Mouse (Mus musculus): ENCODE measurements around the gene Ilf3. TPM values are rescaled to one million over a fixed set of nuclear protein-coding genes. Genes with fewer than 3 reads are reported as not detected.

Gene Ilf3
- polyA plus RNA-seq, 1 experiment, result 81.1 TPM

DNA sequence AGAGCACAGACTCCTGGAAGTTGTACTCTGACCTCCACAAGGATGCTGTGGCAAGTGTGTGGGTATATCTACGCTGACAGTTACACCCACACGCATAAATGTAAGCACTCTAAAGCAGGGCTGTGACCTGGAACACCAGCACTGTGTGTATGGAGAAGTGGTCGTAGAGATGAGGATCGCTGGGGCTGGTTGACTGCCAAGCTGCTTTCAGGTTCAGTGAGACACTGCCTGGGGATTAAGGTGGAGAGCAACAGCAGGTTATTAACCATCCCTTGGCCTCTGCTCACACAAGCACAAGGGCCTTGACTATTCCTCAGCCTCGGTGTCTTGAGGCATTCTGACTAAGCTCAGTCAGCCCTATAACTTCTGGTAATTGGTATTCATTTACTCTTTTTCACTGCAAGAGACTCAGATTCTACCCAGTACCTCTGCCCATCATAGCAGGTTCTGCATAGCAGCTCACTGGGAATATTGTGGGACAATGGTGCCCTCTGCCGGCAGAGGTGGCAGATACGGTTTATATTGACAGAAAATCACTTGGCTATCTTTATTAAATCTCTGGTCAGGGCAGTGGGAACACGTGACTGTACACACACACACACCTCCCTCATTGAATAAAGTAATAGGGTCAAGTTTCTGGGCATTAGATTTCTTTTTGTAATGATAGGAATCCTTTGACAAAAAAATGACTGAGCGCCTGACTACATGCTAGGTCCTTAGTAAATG, 42.1 kb downstream of the Ilf3 start:
- no peak overlapping the region for H3K4me3 ChIP-seq (replicated peaks; ENCODE audit: insufficient read depth, low read depth, low read length)
- TF ChIP-seq CTCF (IDR thresholded peaks at IDR 0.05; ENCODE audit: borderline replicate concordance, insufficient read depth, low read depth, low read length) (peak; percentile 84), POLR2A (IDR thresholded peaks at IDR 0.05; ENCODE audit: borderline replicate concordance, insufficient read depth, low read length) (no peak)
- H3K27ac ChIP-seq (ENCODE audit: insufficient read depth, low read length), result no peak overlapping the region

DNA sequence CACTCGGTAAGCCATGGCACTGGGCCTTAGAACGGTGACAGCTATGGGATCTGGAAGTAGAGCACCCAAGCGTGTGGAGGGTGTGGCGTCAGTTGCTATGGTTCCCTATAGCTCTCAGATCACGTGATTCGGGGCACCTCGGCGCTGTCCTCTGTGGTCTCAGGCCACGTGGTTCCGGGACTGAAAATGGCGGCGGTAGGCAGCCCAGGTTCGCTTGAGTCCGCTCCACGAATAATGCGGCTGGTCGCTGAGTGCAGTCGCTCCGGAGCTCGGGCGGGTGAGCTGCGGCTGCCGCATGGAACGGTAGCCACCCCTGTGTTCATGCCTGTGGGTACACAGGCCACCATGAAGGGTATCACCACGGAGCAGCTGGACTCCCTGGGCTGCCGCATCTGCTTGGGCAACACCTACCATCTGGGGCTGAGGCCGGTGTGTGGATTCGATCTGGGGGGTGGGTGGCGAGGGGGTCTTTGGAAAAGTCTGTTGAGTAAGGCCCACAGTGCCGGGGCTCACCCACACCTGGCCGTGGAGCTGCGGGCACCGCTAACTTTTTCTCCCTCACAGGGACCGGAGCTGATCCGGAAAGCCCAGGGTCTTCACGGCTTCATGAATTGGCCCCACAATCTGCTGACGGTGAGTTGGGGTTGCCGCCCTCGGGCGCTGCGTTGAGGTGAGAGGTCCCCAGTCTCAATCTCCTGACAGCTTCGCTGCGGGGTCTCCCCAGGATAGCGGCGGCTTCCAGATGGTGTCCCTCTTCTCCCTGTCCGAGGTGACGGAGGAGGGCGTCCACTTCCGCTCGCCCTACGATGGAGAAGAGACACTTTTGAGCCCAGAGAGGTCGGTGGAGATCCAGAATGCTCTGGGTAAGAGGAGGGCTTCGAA, 44.2 kb downstream of the Ilf3 start, which contains the start of gene Qtrt1:
Gene Qtrt1, plus strand, starts transcription at position 169 of the 882 bp plus-strand sequence.
- peak; percentile 83 to 89 for DNase-seq
- no peak; the same call in 1 of the 2 replicates for TF ChIP-seq CTCF (IDR thresholded peaks at IDR 0.05; ENCODE audit: borderline replicate concordance, insufficient read depth, low read depth, low read length)
- TF ChIP-seq POLR2A (IDR thresholded peaks at IDR 0.05; ENCODE audit: borderline replicate concordance, insufficient read depth, low read length), result peak; percentile 47; the same call in 1 of the 2 replicates
- WGBS, result 1% methylated on average over 53 of the region's 53 CpGs

More for the DNA sequence above, 42.1 kb downstream of the Ilf3 start:
- DNase-seq, result peak; percentile 80 to 87
- Histone ChIP-seq H3K4me1 (ENCODE audit: control insufficient read depth, insufficient read depth, low read length) (no peaks in the 10 kb centered on the region), H3K27me3 (ENCODE audit: control insufficient read depth, insufficient read depth, low read length) (no peaks in the 10 kb centered on the region)
- WGBS, result 29% methylated on average over 9 of the region's 9 CpGs

GRCm38 (mm10) chr9:21417866-21418265, 50.2 kb downstream of the Ilf3 start:
- no peak for DNase-seq
- Histone ChIP-seq H3K27ac (ENCODE audit: insufficient read depth, low read length) (no peak overlapping the region), H3K4me1 (ENCODE audit: control insufficient read depth, insufficient read depth, low read length) (no peaks in the 10 kb centered on the region), H3K27me3 (ENCODE audit: control insufficient read depth, insufficient read depth, low read length) (no peaks in the 10 kb centered on the region), H3K4me3 (replicated peaks; ENCODE audit: insufficient read depth, low read depth, low read length) (no peak overlapping the region)
- 92% methylated on average over 2 of the region's 2 CpGs for WGBS
- TF ChIP-seq CTCF (IDR thresholded peaks at IDR 0.05; ENCODE audit: borderline replicate concordance, insufficient read depth, low read depth, low read length) (no peak), POLR2A (IDR thresholded peaks at IDR 0.05; ENCODE audit: borderline replicate concordance, insufficient read depth, low read length) (no peak)

More for the DNA sequence above, 44.2 kb downstream of the Ilf3 start, which contains the start of gene Qtrt1:
- H3K4me3 ChIP-seq (replicated peaks; ENCODE audit: insufficient read depth, low read depth, low read length), result peak within 1 kb of the TSS; percentile 67
- H3K27ac ChIP-seq (ENCODE audit: insufficient read depth, low read length), result no peak within 1 kb of the TSS; the same call in 1 of the 2 replicates
- H3K27me3 ChIP-seq (ENCODE audit: control insufficient read depth, insufficient read depth, low read length), result no peaks in the 10 kb centered on the region
- no peaks in the 10 kb centered on the region for H3K4me1 ChIP-seq (ENCODE audit: control insufficient read depth, insufficient read depth, low read length)

GRCm38 (mm10) chr9:21419646-21420045, 52.0 kb downstream of the Ilf3 start:
- DNase-seq, result no peak
- no peak for TF ChIP-seq CTCF (IDR thresholded peaks at IDR 0.05; ENCODE audit: borderline replicate concordance, insufficient read depth, low read depth, low read length)
- TF ChIP-seq POLR2A (IDR thresholded peaks at IDR 0.05; ENCODE audit: borderline replicate concordance, insufficient read depth, low read length), result no peak
- no peak overlapping the region for H3K27ac ChIP-seq (ENCODE audit: insufficient read depth, low read length)
- WGBS, result 85% methylated on average over 2 of the region's 2 CpGs
- H3K4me1 ChIP-seq (ENCODE audit: control insufficient read depth, insufficient read depth, low read length), result no peaks in the 10 kb centered on the region
- no peak overlapping the region for H3K4me3 ChIP-seq (replicated peaks; ENCODE audit: insufficient read depth, low read depth, low read length)
- H3K27me3 ChIP-seq (ENCODE audit: control insufficient read depth, insufficient read depth, low read length), result no peaks in the 10 kb centered on the region

DNA sequence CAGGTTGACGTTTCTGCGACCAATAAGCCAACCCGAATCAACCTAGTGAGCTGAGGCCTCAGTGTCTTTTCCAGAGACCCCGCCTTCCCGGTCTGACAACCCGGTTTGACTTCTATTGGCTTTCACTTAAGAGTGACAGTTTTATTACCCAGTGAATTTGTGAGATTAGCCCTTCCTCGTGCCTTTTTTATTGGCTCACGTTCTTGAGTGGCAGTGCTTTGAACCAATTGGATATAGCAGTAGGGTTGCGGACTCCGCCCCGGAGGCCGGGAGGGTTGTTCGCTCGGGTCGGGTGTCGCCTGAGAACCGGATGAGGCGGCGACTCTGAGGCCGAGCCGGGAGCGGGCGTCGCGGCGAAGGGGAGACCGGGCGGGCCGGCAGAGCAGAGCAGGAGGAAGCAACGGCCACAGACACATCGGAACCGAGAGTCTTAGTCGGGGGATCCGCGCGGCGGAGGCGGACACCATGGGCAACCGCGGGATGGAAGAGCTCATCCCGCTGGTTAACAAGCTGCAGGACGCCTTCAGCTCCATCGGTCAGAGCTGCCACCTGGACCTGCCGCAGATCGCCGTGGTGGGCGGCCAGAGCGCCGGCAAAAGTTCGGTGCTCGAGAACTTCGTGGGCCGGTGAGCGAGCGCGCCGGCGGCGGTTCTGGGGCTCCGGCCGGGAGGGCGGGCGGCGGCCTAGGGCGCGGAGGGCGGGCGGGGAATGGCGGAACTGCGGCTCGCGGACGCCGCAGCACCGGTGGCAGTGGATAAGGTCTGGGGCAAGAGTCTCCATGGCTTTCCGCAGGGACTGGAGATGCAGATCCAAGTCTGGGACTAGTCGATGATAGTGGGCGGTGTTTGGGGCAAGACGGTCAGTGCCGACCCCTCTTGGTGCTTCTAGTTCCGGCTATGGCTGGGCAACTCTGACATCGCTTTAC, 57.2 kb downstream of the Ilf3 start, which contains the start of gene Dnm2:
Gene Dnm2, plus strand, starts transcription at position 278 of the 925 bp plus-strand sequence.
- peak; percentile 100 for DNase-seq
- H3K4me3 ChIP-seq (replicated peaks; ENCODE audit: insufficient read depth, low read depth, low read length), result peak within 1 kb of the TSS; percentile 83
- H3K4me1 ChIP-seq (ENCODE audit: control insufficient read depth, insufficient read depth, low read length), result peaks cover 27% of the 10 kb centered on the region
- H3K27me3 ChIP-seq (ENCODE audit: control insufficient read depth, insufficient read depth, low read length), result no peaks in the 10 kb centered on the region
- WGBS, result under 1% methylated on average over 82 of the region's 82 CpGs
- H3K27ac ChIP-seq (ENCODE audit: insufficient read depth, low read length), result peak within 1 kb of the TSS; percentile 19
- TF ChIP-seq POLR2A (IDR thresholded peaks at IDR 0.05; ENCODE audit: borderline replicate concordance, insufficient read depth, low read length), result peak; percentile 70
- TF ChIP-seq CTCF (IDR thresholded peaks at IDR 0.05; ENCODE audit: borderline replicate concordance, insufficient read depth, low read depth, low read length), result no peak

GRCm38 (mm10) chr9:21425556-21425945, 57.9 kb downstream of the Ilf3 start:
- TF ChIP-seq CTCF (IDR thresholded peaks at IDR 0.05; ENCODE audit: borderline replicate concordance, insufficient read depth, low read depth, low read length) (no peak), POLR2A (IDR thresholded peaks at IDR 0.05; ENCODE audit: borderline replicate concordance, insufficient read depth, low read length) (no peak)

GRCm38 (mm10) chr9:21426013-21426412, 58.3 kb downstream of the Ilf3 start:
- peak overlapping the region; percentile 83 for H3K4me3 ChIP-seq (replicated peaks; ENCODE audit: insufficient read depth, low read depth, low read length)
- no peak for DNase-seq
- peak overlapping the region; percentile 15; the same call in 1 of the 2 replicates for H3K27ac ChIP-seq (ENCODE audit: insufficient read depth, low read length)
- H3K4me1 ChIP-seq (ENCODE audit: control insufficient read depth, insufficient read depth, low read length), result peaks cover 33% of the 10 kb centered on the region
- no peaks in the 10 kb centered on the region for H3K27me3 ChIP-seq (ENCODE audit: control insufficient read depth, insufficient read depth, low read length)
- TF ChIP-seq POLR2A (IDR thresholded peaks at IDR 0.05; ENCODE audit: borderline replicate concordance, insufficient read depth, low read length) (no peak), CTCF (IDR thresholded peaks at IDR 0.05; ENCODE audit: borderline replicate concordance, insufficient read depth, low read depth, low read length) (no peak)
- WGBS, result 0% methylated on average over 1 of the region's 1 CpGs

More at GRCm38 (mm10) chr9:21425556-21425945, 57.9 kb downstream of the Ilf3 start:
- Histone ChIP-seq H3K4me3 (replicated peaks; ENCODE audit: insufficient read depth, low read depth, low read length) (peak overlapping the region; percentile 83), H3K27ac (ENCODE audit: insufficient read depth, low read length) (peak overlapping the region; percentile 15), H3K4me1 (ENCODE audit: control insufficient read depth, insufficient read depth, low read length) (peaks cover 31% of the 10 kb centered on the region), H3K27me3 (ENCODE audit: control insufficient read depth, insufficient read depth, low read length) (no peaks in the 10 kb centered on the region)
- DNase-seq, result peak; percentile 66 to 79
- 0% methylated on average over 6 of the region's 6 CpGs for WGBS
